Mouse (Mus musculus) cerebral cortex, adult 2 months (tissue): ENCODE results near the gene Aif1.

Experiments used
- WGBS: fragments of 180-500 bp; shearing (Covaris S2); methylation state at CpG from one replicate; pipeline ENCODE4 v1.1.7; 2018; 5-methylcytosine and 5-hydroxymethylcytosine counted together

Gene Aif1

DNA sequence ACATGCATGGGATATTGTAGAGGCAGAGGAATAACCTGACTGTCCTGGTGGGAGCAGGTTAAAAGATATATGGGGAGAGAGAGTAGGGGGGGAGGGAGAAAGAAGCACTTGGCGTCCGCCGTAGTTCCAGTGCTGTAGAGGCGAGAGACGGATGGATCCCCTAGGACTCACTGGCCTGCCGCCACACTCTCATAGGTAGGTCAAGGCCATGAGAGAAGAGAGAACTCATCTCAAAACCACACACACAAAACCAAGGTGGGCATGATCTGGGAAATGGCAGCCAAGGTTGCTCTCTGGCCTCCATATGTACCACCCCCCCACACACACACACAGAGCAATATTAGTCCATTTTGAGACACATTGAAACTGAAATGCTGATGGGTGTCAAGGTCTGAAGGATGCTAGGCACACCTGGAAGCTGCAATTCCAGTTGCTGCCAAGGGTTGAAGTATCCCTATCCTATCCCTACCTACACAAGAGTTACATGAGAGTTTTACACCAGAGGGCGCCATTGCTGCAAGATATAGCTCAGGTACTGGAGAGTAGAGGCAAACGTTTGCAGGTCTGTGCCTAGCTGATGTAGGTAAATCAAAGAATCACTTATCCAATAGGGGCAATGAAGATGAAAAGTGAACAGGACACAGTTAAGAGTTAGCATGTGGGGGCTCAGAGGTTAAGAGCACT lies 9.4 kb downstream of the Aif1 start:
- 74% methylated on average over 8 of the region's 8 CpGs for WGBS

DNA sequence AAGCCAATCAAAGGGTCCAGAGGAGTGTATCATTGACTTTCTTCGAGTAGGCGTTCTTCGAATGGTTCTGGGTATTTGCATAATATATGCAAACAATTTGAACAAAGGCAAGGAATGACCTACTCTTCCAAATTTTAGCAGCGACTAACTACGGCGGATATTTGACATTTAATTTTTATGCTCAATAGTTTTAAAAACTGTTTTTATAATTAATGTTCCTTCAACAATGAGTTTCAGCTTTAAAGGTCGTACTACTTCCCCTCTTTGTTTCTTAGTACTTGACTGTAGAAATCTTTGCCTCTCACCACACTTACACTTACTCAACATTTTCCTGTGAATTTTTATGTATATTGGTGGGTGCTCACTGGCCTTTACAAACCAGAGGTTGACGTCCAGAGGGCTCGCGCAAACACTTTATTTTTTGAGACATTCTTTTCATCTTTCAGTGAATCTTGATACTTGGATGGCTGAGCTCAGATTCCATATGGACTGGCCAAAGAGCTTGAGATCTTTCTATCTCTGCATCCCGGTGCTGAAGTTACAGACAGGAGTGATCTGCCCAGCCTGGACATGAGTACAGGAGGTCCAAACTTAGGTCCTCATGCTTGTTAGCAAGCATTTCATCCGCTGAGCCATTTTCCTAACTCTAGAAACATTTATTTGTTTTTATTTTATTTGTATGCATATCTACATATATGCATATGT lies 10.3 kb downstream of the Aif1 start:
- 18% methylated on average over 12 of the region's 12 CpGs for WGBS

- under 1% methylated on average over 82 of the region's 89 CpGs for WGBS
These were observed 11.1 kb downstream of the Aif1 start, which contains the start of gene Prrc2a for GRCm38 (mm10) chr17:35164568-35165450. Gene Prrc2a (minus strand): TSS chr17:35164897.

DNA sequence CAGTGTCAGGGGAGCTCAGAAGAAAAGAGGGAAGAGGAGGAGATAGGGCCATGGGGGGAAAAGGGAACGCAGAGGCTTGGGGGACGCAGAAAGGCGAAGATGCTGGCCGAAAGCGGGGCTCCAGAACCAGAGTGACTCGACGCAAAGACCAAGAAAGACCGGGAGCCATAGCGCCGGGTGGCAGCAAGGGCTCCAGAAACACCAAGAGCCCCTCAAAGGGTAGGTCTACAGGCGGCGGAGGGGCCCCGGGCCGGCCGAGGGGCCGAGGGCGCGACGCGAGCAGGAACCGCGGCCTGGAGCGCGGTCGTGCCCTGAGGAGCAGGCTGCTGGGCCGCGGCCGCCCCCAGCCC lies 11.7 kb downstream of the Aif1 start:
- WGBS: under 1% methylated on average over 26 of the region's 28 CpGs

DNA sequence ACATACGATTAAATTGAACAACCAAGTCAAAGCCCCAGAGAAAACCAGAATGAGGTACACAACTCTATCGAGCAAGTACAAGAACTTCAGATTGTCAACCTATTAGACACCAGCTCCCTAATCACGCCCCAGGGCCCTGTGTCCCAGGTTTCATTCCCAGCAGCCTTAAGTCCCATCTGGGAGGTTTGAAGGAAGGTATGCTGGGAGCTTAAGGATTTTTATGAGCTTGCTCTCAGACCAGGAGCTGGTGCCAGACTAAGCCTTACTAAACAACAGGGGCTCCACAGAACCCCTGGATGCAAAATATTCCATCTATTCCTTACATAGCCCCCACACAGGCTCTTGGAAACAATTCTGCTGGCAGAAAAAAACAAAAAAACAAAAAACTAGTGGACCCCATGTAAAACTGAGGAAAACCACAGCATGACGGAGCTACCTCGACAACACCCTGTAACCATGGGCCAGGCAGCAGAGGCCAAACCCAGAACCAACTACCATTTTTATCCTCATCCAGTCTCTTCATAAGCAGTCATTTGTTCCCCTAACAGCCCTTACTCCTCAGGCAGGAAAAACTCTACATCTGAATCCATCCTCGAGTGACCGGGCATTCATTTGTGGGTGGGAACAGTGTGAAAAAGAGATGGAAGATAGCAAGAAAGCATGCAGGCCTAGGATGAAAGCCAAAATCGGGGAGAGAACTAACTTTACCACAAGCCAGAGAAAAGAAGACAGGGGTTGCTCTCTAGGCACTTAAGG lies 12.4 kb downstream of the Aif1 start:
- WGBS: 3% methylated on average over 8 of the region's 8 CpGs

DNA sequence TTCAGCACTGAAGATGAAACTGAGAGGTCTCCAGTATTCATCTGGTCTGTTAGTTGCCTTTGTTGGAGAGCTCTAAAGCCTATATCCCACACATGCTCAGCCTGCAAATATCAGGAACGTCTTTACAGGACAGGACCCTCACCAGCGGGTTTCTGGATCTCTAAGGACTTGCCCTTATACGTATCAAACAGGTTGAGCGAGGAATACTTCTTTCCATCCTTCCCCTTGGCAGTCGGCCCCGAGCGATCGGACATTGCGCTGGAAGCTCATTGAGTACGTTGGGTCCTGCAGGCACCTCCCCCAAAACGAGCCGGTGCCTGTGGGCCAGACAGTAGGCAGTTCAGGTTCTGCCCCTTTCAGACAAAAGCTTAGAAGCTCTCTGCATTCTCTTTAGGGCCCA lies 13.1 kb downstream of the Aif1 start:
- WGBS: 12% methylated on average over 12 of the region's 12 CpGs

DNA sequence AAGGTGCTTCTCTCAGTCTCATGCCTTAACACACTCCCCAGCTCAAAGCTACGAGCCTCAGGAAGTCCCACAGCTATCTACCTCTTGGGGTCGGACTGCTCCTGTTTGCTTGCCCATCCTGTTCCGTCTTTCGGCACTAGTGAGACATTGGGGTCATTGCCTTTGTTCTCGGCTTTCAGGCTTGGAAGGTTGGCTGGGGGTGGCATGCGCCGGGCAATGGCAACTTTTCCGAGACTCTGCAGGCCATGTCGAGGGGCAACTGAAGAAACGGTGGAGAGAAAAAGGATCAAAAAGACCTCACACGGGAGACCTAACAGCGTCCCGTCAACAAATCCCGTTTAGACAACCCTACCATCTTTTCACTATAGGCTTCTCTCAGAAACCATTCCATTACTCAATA lies 13.7 kb downstream of the Aif1 start:
- 50% methylated on average over 14 of the region's 14 CpGs for WGBS

- WGBS: 68% methylated on average over 11 of the region's 11 CpGs
These were observed 14.4 kb downstream of the Aif1 start for GRCm38 (mm10) chr17:35161421-35161820.

- WGBS: 85% methylated on average over 7 of the region's 7 CpGs
These were observed 16.2 kb downstream of the Aif1 start for GRCm38 (mm10) chr17:35159638-35160037.

GRCm38 (mm10) chr17:35158850-35159593 lies 16.8 kb downstream of the Aif1 start:
- 84% methylated on average over 16 of the region's 16 CpGs for WGBS

DNA sequence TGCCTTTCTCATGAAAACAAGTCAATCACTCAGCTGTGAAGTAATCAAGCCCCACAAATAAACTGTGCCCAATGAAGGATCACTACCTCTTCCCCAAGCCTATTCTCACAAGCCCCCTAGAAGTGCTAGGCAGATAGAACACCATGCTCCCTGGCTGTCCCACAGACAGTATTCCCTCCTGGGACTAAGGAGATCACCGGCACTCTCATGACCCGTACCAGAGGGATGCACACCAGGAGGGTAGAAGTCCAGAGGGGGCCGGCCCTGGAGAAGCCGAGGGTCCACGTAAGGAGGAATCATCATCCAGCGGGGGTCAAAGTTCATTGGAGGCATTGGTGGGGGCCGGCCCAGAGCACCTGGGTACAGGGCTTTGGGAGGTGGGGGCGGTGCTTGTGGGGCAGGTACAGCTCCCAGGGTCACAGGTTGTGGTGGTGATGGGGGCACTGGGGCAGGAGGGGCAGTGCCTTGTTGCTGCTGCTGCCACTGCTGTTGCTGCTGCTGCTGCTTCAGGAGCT lies 18.1 kb downstream of the Aif1 start:
- WGBS: 88% methylated on average over 8 of the region's 8 CpGs

DNA sequence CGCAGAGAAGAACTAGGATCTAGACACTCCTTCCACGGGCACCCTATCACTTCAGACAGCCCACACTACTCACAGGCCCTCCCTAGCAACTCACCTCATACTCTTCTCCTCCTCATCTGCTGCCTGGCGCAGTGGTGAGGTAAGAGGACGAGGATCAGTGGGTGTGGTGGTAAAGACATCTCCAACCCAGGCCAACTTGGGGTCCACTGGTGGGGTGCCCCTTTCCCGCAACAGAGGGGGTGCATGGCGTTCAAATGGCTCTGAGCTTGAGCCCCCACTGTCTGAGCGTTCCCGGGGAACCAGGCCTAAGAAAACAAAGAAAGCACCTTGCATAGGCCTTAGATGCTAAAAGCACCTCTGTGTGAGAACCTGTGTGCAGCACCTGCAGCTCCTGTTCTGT lies 18.6 kb downstream of the Aif1 start:
- WGBS: 79% methylated on average over 8 of the region's 8 CpGs

- 79% methylated on average over 33 of the region's 33 CpGs for WGBS
These were observed 19.2 kb downstream of the Aif1 start for GRCm38 (mm10) chr17:35156461-35157200.

DNA sequence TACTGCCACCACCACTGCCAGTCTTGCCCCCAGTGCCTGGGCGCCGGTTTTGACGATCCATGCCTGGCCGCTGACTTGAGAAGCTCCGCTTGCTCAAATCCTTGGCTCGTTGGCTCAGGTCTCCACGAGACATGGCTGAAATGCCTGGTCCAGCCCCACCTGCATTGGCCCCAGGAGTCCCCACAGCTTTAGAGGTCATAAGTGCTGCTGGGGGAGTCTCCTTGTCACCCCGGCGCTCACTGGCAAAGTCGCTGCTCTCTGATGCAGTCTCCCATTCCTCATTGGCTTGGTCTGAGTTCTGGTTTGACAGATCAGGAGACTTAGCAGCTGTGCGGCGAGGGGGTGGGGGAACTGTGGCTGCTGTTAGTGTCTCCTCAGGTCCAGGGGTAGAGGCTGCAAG lies 20.4 kb downstream of the Aif1 start:
- WGBS: 84% methylated on average over 12 of the region's 12 CpGs

- 77% methylated on average over 7 of the region's 7 CpGs for WGBS
These were observed 21.3 kb downstream of the Aif1 start for GRCm38 (mm10) chr17:35154616-35155015.

DNA sequence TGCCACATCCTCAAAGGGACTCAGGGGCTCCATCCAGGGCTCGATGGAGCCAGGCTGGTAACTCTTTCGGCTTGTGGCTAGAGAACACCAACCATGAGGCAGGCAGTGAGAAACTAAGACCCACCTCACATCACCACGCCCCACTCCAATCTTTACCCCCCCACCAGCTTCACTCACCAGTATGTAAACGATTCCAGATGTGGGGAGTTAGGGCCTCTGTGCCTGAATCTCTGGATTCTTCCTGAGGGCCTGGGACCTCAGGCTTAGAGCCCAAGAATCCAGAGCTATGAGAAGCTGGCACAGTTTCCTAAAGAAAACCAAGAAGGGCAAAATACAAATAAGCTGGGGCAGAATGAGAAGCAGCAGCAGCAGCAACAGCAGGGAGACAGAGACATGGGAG lies 21.9 kb downstream of the Aif1 start:
- WGBS: 80% methylated on average over 4 of the region's 4 CpGs

- WGBS: 78% methylated on average over 9 of the region's 9 CpGs
These were observed 22.8 kb downstream of the Aif1 start for GRCm38 (mm10) chr17:35153077-35153476.

- WGBS: 93% methylated on average over 4 of the region's 4 CpGs
These were observed 23.7 kb downstream of the Aif1 start for GRCm38 (mm10) chr17:35152121-35152520.

GRCm38 (mm10) chr17:35147922-35148639 lies 27.8 kb downstream of the Aif1 start:
- WGBS: 31% methylated on average over 5 of the region's 5 CpGs
